27 mouse cellular contexts compared by ENCODE assay signal in genomic region chr9:105764127-105764526, GRCm38 (mm10).
DNase-seq lines count a peak whose midpoint lies in the region; ATAC-seq and TF ChIP-seq lines count a peak whose summit lies in the region.
"Had no signal": no experiment of that assay in that cellular context is flagged by ENCODE, and none has a peak within 500 bp of the region (broad histone marks: within the 10 kb centered on the region; RNA-seq: fewer than 3 reads in every experiment).

No protein-coding gene starts in this region.

- intact Hi-C loops in left cerebral cortex, postnatal 4 days (cut with DNase I) = no loop called here

- H3K4me3 ChIP-seq in heart, postnatal 0 days (ENCODE audit: low read depth, low read length) = no peak overlapping the region
- no peak overlapping the region for H3K4me3 ChIP-seq in ES-E14 (ENCODE audit: insufficient read depth in 1 of 2, low read depth in 1 of 2, low read length in 2 of 2, poor library complexity in 1 of 2, severe bottlenecking in 1 of 2)
- no peak overlapping the region for H3K4me3 ChIP-seq in lung, postnatal 0 days (ENCODE audit: low read depth, low read length)
- no peak overlapping the region for H3K4me3 ChIP-seq in stomach, embryonic 14.5 days (ENCODE audit: low read depth, low read length)
- H3K4me3 ChIP-seq: forebrain, embryonic 12.5 days; heart, adult 2 months; heart, embryonic 13.5 days; layer of hippocampus, adult 2 months; left cerebral cortex, adult 2 months; limb, embryonic 13.5 days; midbrain, embryonic 12.5 days; neural tube, embryonic 13.5 days had no signal

- WGBS in heart, postnatal 0 days = 27% methylated on average over 5 of the region's 5 CpGs
- WGBS in lung, postnatal 0 days = 38% methylated on average over 5 of the region's 5 CpGs
- 50% methylated on average over 5 of the region's 5 CpGs for WGBS in stomach, embryonic 14.5 days

- no peak overlapping the region for H3K4me2 ChIP-seq in heart, postnatal 0 days (ENCODE audit: low read depth, low read length)
- H3K4me2 ChIP-seq in lung, postnatal 0 days (replicated peaks; ENCODE audit: low read depth, low read length) = no peak overlapping the region
- H3K4me2 ChIP-seq in stomach, embryonic 14.5 days (replicated peaks; ENCODE audit: low read depth, low read length) = no peak overlapping the region
- H3K4me2 ChIP-seq: forebrain, embryonic 12.5 days; heart, embryonic 13.5 days; limb, embryonic 13.5 days; liver, embryonic 11.5 days; midbrain, embryonic 12.5 days; neural tube, embryonic 13.5 days had no signal

- H3K9me3 ChIP-seq in heart, postnatal 0 days (replicated peaks; ENCODE audit: control insufficient read depth, low read length) = no peaks in the 10 kb centered on the region
- H3K9me3 ChIP-seq in ES-E14 (ENCODE audit: control insufficient read depth, insufficient read depth, low read depth, low read length) = no peaks in the 10 kb centered on the region
- H3K9me3 ChIP-seq in lung, postnatal 0 days (ENCODE audit: low read length) = no peaks in the 10 kb centered on the region
- no peaks in the 10 kb centered on the region for H3K9me3 ChIP-seq in stomach, embryonic 14.5 days (ENCODE audit: control insufficient read depth, low read depth, low read length)
- H3K9me3 ChIP-seq: forebrain, embryonic 12.5 days; heart, embryonic 13.5 days; midbrain, embryonic 12.5 days; neural tube, embryonic 13.5 days had no signal

- in situ Hi-C loops in ES-E14 (cut with MboI; ENCODE audit: low sequenced_read_pairs in 2 of 2, unreplicated experiment in 2 of 2) = no loop called here

- ATAC-seq in heart, postnatal 0 days (ENCODE audit: insufficient read depth, low read depth) = no peak
- ATAC-seq in lung, postnatal 0 days = peak; percentile 95
- ATAC-seq in stomach, embryonic 14.5 days (ENCODE audit: insufficient number of reproducible peaks, insufficient read depth, low FRiP score, low read depth) = peak; percentile 88
- ATAC-seq: hindbrain, postnatal 0 days had no signal

- no peak for DNase-seq in heart, postnatal 0 days (ENCODE audit: low spot score)
- DNase-seq in heart, adult 9 months (ENCODE audit: low spot score in 2 of 2) = no peak
- no peak for DNase-seq in ES-E14 (ENCODE audit: low read depth, low spot score)
- DNase-seq in lung, postnatal 0 days (ENCODE audit: low spot score) = peak; percentile 92
- no peak for DNase-seq in adrenal gland, adult 2 months
- no peak for DNase-seq in urinary bladder, postnatal 25 days (ENCODE audit: low spot score)
- DNase-seq in left cerebral cortex, postnatal 4 days = no peak
- DNase-seq: adrenal gland, postnatal 25 days; cerebellum, adult 11-12 months; cerebellum, adult 9-11 months; embryo, embryonic 11 days; heart, adult 2 months; heart, postnatal 14 days; kidney, adult 2 months; kidney, postnatal 36 days; right cerebral cortex, postnatal 4 days; thymus, postnatal 14 days had no signal

- no peak for TF ChIP-seq EP300 in heart, postnatal 0 days (IDR thresholded peaks at IDR 0.05; ENCODE audit: low read depth)
- TF ChIP-seq EP300 in lung, postnatal 0 days (IDR thresholded peaks at IDR 0.05) = peak; percentile 96

- H3K4me1 ChIP-seq in heart, postnatal 0 days (ENCODE audit: control insufficient read depth, insufficient read depth) = peaks cover 6% of the 10 kb centered on the region; the same call in 1 of the 2 replicates
- H3K4me1 ChIP-seq in ES-E14 (ENCODE audit: control insufficient read depth in 2 of 2, insufficient read depth in 2 of 2, low read length in 2 of 2, poor library complexity in 1 of 2) = no peaks in the 10 kb centered on the region
- no peaks in the 10 kb centered on the region for H3K4me1 ChIP-seq in lung, postnatal 0 days (ENCODE audit: insufficient read depth, low read depth, low read length)
- no peaks in the 10 kb centered on the region for H3K4me1 ChIP-seq in stomach, embryonic 14.5 days (ENCODE audit: control insufficient read depth, insufficient read depth, low read length)
- H3K4me1 ChIP-seq: forebrain, embryonic 12.5 days; midbrain, embryonic 12.5 days; neural tube, embryonic 13.5 days had no signal

- peak overlapping the region; percentile 4; the same call in 1 of the 2 replicates for H3K27ac ChIP-seq in heart, postnatal 0 days (ENCODE audit: low read depth)
- no peak overlapping the region for H3K27ac ChIP-seq in ES-E14 (ENCODE audit: insufficient read depth, low read depth, low read length, poor library complexity, severe bottlenecking)
- peak overlapping the region; percentile 84 for H3K27ac ChIP-seq in lung, postnatal 0 days (ENCODE audit: low read length)
- no peak overlapping the region for H3K27ac ChIP-seq in stomach, embryonic 14.5 days (ENCODE audit: low read length)
- H3K27ac ChIP-seq: forebrain, embryonic 12.5 days; heart, adult 2 months; heart, embryonic 13.5 days; hindbrain, postnatal 0 days; layer of hippocampus, adult 2 months; left cerebral cortex, adult 2 months; limb, embryonic 13.5 days; midbrain, embryonic 12.5 days; neural tube, embryonic 13.5 days had no signal

- H3K9ac ChIP-seq in heart, postnatal 0 days (replicated peaks; ENCODE audit: low read depth, low read length) = no peak overlapping the region
- H3K9ac ChIP-seq in ES-E14 (ENCODE audit: insufficient read depth, low read depth, low read length, poor library complexity, severe bottlenecking) = no peak overlapping the region
- H3K9ac ChIP-seq in lung, postnatal 0 days (replicated peaks; ENCODE audit: low read depth) = no peak overlapping the region
- no peak overlapping the region for H3K9ac ChIP-seq in stomach, embryonic 14.5 days (replicated peaks; ENCODE audit: low read depth, low read length)
- H3K9ac ChIP-seq: forebrain, embryonic 12.5 days; heart, embryonic 13.5 days; limb, embryonic 13.5 days; midbrain, embryonic 12.5 days; neural tube, embryonic 13.5 days had no signal

- no peaks in the 10 kb centered on the region for H3K36me3 ChIP-seq in heart, postnatal 0 days (replicated peaks; ENCODE audit: control insufficient read depth, insufficient read depth, low read length)
- H3K36me3 ChIP-seq in ES-E14 (ENCODE audit: control insufficient read depth, insufficient read depth, low read length, poor library complexity, severe bottlenecking) = no peaks in the 10 kb centered on the region
- H3K36me3 ChIP-seq in lung, postnatal 0 days (ENCODE audit: insufficient read depth, low read length) = no peaks in the 10 kb centered on the region
- no peaks in the 10 kb centered on the region for H3K36me3 ChIP-seq in stomach, embryonic 14.5 days (ENCODE audit: control insufficient read depth, insufficient read depth, low read length)
- H3K36me3 ChIP-seq: forebrain, embryonic 12.5 days; heart, embryonic 13.5 days; limb, embryonic 13.5 days; midbrain, embryonic 12.5 days; neural tube, embryonic 13.5 days had no signal

- TF ChIP-seq CTCF in heart, postnatal 0 days (IDR thresholded peaks at IDR 0.05; ENCODE audit: low read depth) = no peak
- TF ChIP-seq CTCF in lung, postnatal 0 days (IDR thresholded peaks at IDR 0.05) = no peak

- no peaks in the 10 kb centered on the region for H3K27me3 ChIP-seq in heart, postnatal 0 days (ENCODE audit: control insufficient read depth, insufficient read depth, low read length)
- no peaks in the 10 kb centered on the region for H3K27me3 ChIP-seq in lung, postnatal 0 days (replicated peaks; ENCODE audit: insufficient read depth, low read length)
- no peaks in the 10 kb centered on the region for H3K27me3 ChIP-seq in stomach, embryonic 14.5 days (ENCODE audit: control insufficient read depth, insufficient read depth, low read length)
- H3K27me3 ChIP-seq: forebrain, embryonic 12.5 days; heart, embryonic 13.5 days; limb, embryonic 13.5 days; midbrain, embryonic 12.5 days; neural tube, embryonic 13.5 days had no signal

TF ChIP-seq in ES-E14, 5 proteins besides CTCF, POLR2A, EP300 and RAD21:
- TF ChIP-seq ZNF384 (IDR thresholded peaks at IDR 0.05; ENCODE audit: low read depth, low read length) (peak; percentile 54; the same call in 1 of the 2 replicates), CHD2 (IDR thresholded peaks at IDR 0.05; ENCODE audit: low read depth, low read length) (no peak)

Comparison
In these comparisons a context has a peak if more than half of its experiments do, and no peak if none do; other contexts are left out.
1. H3K27ac ChIP-seq: peak in heart, postnatal 0 days (single experiment) and lung, postnatal 0 days (single experiment); none in ES-E14 (single experiment) and stomach, embryonic 14.5 days (single experiment).